Mouse (Mus musculus) bone marrow, adult 2 months (tissue): ENCODE measurements at regions not wholly inside any gene's neighbourhood (a gene's known extent, or its start where the extent isn't known, plus 50 kb on each side); places are given as distances from the start of the nearest gene placed in this dataset.

Source experiments
- CTCF ChIP-seq: fragments of 200-500 bp; IDR thresholded peaks from 2 replicates; pipeline ENCODE4 v1.5.1; 2011; ENCODE audit warnings: low read length, control low read depth; ENCODE audit not compliant: control insufficient read depth, insufficient read depth
- POLR2A ChIP-seq: fragments of 200-500 bp; IDR thresholded peaks from 2 replicates; pipeline ENCODE4 v1.6.1; 2011; ENCODE audit warnings: low read depth, mild to moderate bottlenecking, control low read depth, low read length, borderline replicate concordance; ENCODE audit not compliant: control insufficient read depth

- TF ChIP-seq CTCF: no peak
- no peak for TF ChIP-seq POLR2A
Observed at GRCm38 (mm10) chr10:99552373-99552772, 207.1 kb downstream of the Csl start.
